Mouse (Mus musculus) stomach, embryonic 14.5 days (tissue): ENCODE results near the gene Gm3286. TPM values are rescaled to one million over a fixed set of nuclear protein-coding genes. Genes with fewer than 3 reads are reported as not detected.
"Not testable (repeated sequence)": the region's sequence is repeated elsewhere in the genome, so short reads cannot be mapped to it uniquely, and the experiment has no call there.

Experiments used
- ATAC-seq: fragments of 200-750 bp; cut with Nextera tagmentation; 2 replicates; pipeline ENCODE4 v1.8.0; 2017; ENCODE audit warnings: low read depth, moderate TSS enrichment; ENCODE audit not compliant: insufficient number of reproducible peaks, insufficient read depth, low FRiP score
- H3K27ac ChIP-seq: fragments of 300-500 bp; sonication (generic); 2 replicates; pipeline ENCODE4 v1.5.1; 2014; ENCODE audit warnings: mild to moderate bottlenecking, low read length, moderate library complexity, mixed read lengths
- H3K27me3 ChIP-seq: fragments of 300-500 bp; sonication (generic); 2 replicates; pipeline ENCODE4 v1.6.1; 2014; ENCODE audit warnings: low read length, control low read depth, mixed read lengths; ENCODE audit not compliant: control insufficient read depth, insufficient read depth
- H3K36me3 ChIP-seq: fragments of 300-500 bp; sonication (generic); 2 replicates; pipeline ENCODE4 v1.6.1; 2014; ENCODE audit warnings: mild to moderate bottlenecking, control low read depth, low read length, moderate library complexity, mixed read lengths; ENCODE audit not compliant: control insufficient read depth, insufficient read depth
- H3K4me1 ChIP-seq: fragments of 300-500 bp; sonication (generic); 2 replicates; pipeline ENCODE4 v1.6.1; 2014; ENCODE audit warnings: low read length, control low read depth, mixed read lengths; ENCODE audit not compliant: control insufficient read depth, insufficient read depth
- H3K4me2 ChIP-seq: fragments of 300-500 bp; sonication (generic); replicated peaks from 2 replicates; pipeline ENCODE4 v1.6.1; 2014; ENCODE audit warnings: low read depth, low read length, control low read depth
- H3K4me3 ChIP-seq: fragments of 300-500 bp; sonication (generic); 2 replicates; pipeline ENCODE4 v1.5.1; 2014; ENCODE audit warnings: low read depth, low read length, control low read depth
- H3K9ac ChIP-seq: fragments of 300-500 bp; sonication (generic); replicated peaks from 2 replicates; pipeline ENCODE4 v1.6.1; 2014; ENCODE audit warnings: low read depth, mild to moderate bottlenecking, control low read depth, low read length, moderate library complexity, mixed read lengths
- H3K9me3 ChIP-seq: fragments of 300-500 bp; sonication (generic); 2 replicates; pipeline ENCODE4 v1.6.1; 2016; ENCODE audit warnings: low read depth, low read length, control low read depth; ENCODE audit not compliant: control insufficient read depth
- polyA plus RNA-seq: library from polyadenylated mRNA; unstranded; fragments of >200 nt; fragmentation: Nextera tagmentation; extraction: Ambion mirVana; gene quantifications from 2 replicates; pipeline ENCODE4 v1.2.1, GENCODE M21; 2014

Gene Gm3286
- not detected in 2 replicates for polyA plus RNA-seq

GRCm38 (mm10) chr5:95510458-95510857 is at the start of gene Gm3286:
TSS of gene Gm3286 (plus strand) at chr5:95510758.
- not testable (repeated sequence) for ATAC-seq, H3K36me3 ChIP-seq, H3K27ac ChIP-seq, H3K9ac ChIP-seq, H3K27me3 ChIP-seq, H3K4me2 ChIP-seq, H3K9me3 ChIP-seq, H3K4me3 ChIP-seq, H3K4me1 ChIP-seq

Other genes starting within 250 kb of the Gm3286 start
- gene Gm10424, start 238.0 kb upstream of the Gm3286 start, polyA plus RNA-seq = not detected in 2 replicates
- not detected in 2 replicates for gene Gm3259, start 204.8 kb upstream of the Gm3286 start, polyA plus RNA-seq
- not detected in 2 replicates for gene D5Ertd577e, start 54.0 kb upstream of the Gm3286 start, polyA plus RNA-seq
- gene Gm7971, start 84.1 kb downstream of the Gm3286 start, polyA plus RNA-seq = not detected in 2 replicates
- gene Gm7978, start 225.4 kb downstream of the Gm3286 start, polyA plus RNA-seq = not detected in 2 replicates
- gene Gm7982, start 231.3 kb downstream of the Gm3286 start, polyA plus RNA-seq = not detected in 2 replicates